Mouse (Mus musculus): ENCODE measurements around the gene Cyp27a1.

GRCm38 (mm10) chr1:74712461-74713098 lies 794 bp upstream of the Cyp27a1 start:
- TF ChIP-seq GATA1 (IDR thresholded peaks at IDR 0.05; ENCODE audit: low read length) (no peak), TAL1 (IDR thresholded peaks at IDR 0.05; ENCODE audit: low read length) (no peak)
